Mouse (Mus musculus) kidney, postnatal 0 days (tissue): ENCODE measurements around the gene H2-Q4. TPM values are rescaled to one million over a fixed set of nuclear protein-coding genes. Genes with fewer than 3 reads are reported as not detected.
"Not testable (repeated sequence)": the region's sequence is repeated elsewhere in the genome, so short reads cannot be mapped to it uniquely, and the experiment has no call there.

Source experiments
- ATAC-seq: fragments of 200-750 bp; cut with Nextera tagmentation; replicated peaks from 2 replicates; pipeline ENCODE4 v1.8.0; 2017; ENCODE audit warnings: low read depth, moderate number of reproducible peaks, moderate TSS enrichment, moderate library complexity; ENCODE audit not compliant: low FRiP score
- DNase-seq: peaks from one replicate; pipeline ENCODE4 v3.0.0-alpha.2; 2016; ENCODE audit warnings: low spot score
- H3K27ac ChIP-seq: fragments of 300-500 bp; sonication (generic); 2 replicates; pipeline ENCODE4 v1.5.1; 2014; ENCODE audit warnings: mild to moderate bottlenecking
- H3K27me3 ChIP-seq: fragments of 300-500 bp; sonication (generic); 2 replicates; pipeline ENCODE4 v1.6.1; 2014; ENCODE audit warnings: low read length, mixed read lengths; ENCODE audit not compliant: insufficient read depth
- H3K36me3 ChIP-seq: fragments of 300-500 bp; sonication (generic); 2 replicates; pipeline ENCODE4 v1.6.1; 2014; ENCODE audit warnings: low read length, mixed read lengths; ENCODE audit not compliant: insufficient read depth
- H3K4me1 ChIP-seq: fragments of 300-500 bp; sonication (generic); replicated peaks from 2 replicates; pipeline ENCODE4 v1.6.1; 2014; ENCODE audit warnings: antibody characterized with exemption, low read length, mixed read lengths; ENCODE audit not compliant: insufficient read depth
- H3K4me2 ChIP-seq: fragments of 300-500 bp; sonication (generic); 2 replicates; pipeline ENCODE4 v1.6.1; 2014; ENCODE audit warnings: mild to moderate bottlenecking, low read length, moderate library complexity, mixed read lengths
- H3K4me3 ChIP-seq: fragments of 300-500 bp; sonication (generic); replicated peaks from 2 replicates; pipeline ENCODE4 v1.5.1; 2014; ENCODE audit warnings: low read depth, low read length
- H3K9ac ChIP-seq: fragments of 300-500 bp; sonication (generic); 2 replicates; pipeline ENCODE4 v1.6.1; 2014; ENCODE audit warnings: low read depth, low read length
- H3K9me3 ChIP-seq: fragments of 300-500 bp; sonication (generic); replicated peaks from 2 replicates; pipeline ENCODE4 v1.6.1; 2016; ENCODE audit warnings: low read length, inconsistent platforms, mixed read lengths
- CTCF ChIP-seq: IDR thresholded peaks from 2 replicates; pipeline ENCODE4 v1.5.1; 2016; ENCODE audit warnings: antibody characterized with exemption, low read depth, mild to moderate bottlenecking, moderate library complexity
- WGBS: fragments of 180-500 bp; shearing (Covaris S2); extraction: QIAGEN DNeasy Blood & Tissue Kit; methylation state at CpG from one replicate; pipeline ENCODE4 v1.1.7; 2014; 5-methylcytosine and 5-hydroxymethylcytosine counted together
- polyA plus RNA-seq: library from polyadenylated mRNA; unstranded; fragments of >200 nt; fragmentation: Nextera tagmentation; extraction: Ambion mirVana; gene quantifications from 2 replicates; pipeline ENCODE4 v1.2.1, GENCODE M21; 2015

The H2-Q4 gene
- polyA plus RNA-seq, 1 experiment from 2014 or later: 6.8 TPM

- no peaks in the 10 kb centered on the region for H3K9me3 ChIP-seq
- DNase-seq (no peak), ATAC-seq (no peak)
- no peak for TF ChIP-seq CTCF
- no peaks in the 10 kb centered on the region for H3K4me1 ChIP-seq
- H3K9ac ChIP-seq: no peak overlapping the region
- no peak overlapping the region for H3K27ac ChIP-seq
- H3K4me2 ChIP-seq: no peak overlapping the region
- 76% methylated on average over 2 of the region's 2 CpGs for WGBS
- H3K36me3 ChIP-seq: no peaks in the 10 kb centered on the region
- no peaks in the 10 kb centered on the region for H3K27me3 ChIP-seq
- H3K4me3 ChIP-seq: no peak overlapping the region
Measured at GRCm38 (mm10) chr17:35354071-35354470, 25.3 kb upstream of the H2-Q4 start.

- no peaks in the 10 kb centered on the region for H3K36me3 ChIP-seq
- no peaks in the 10 kb centered on the region for H3K27me3 ChIP-seq
- no peak for DNase-seq
- H3K9me3 ChIP-seq: no peaks in the 10 kb centered on the region
- H3K9ac ChIP-seq: no peak overlapping the region
- TF ChIP-seq CTCF: no peak
- H3K4me1 ChIP-seq: no peaks in the 10 kb centered on the region
- no peak overlapping the region for H3K27ac ChIP-seq
- no peak for ATAC-seq
- 49% methylated on average over 1 of the region's 1 CpGs for WGBS
- H3K4me2 ChIP-seq: no peak overlapping the region
- no peak overlapping the region for H3K4me3 ChIP-seq
Measured at GRCm38 (mm10) chr17:35357086-35357485, 22.3 kb upstream of the H2-Q4 start.

DNA sequence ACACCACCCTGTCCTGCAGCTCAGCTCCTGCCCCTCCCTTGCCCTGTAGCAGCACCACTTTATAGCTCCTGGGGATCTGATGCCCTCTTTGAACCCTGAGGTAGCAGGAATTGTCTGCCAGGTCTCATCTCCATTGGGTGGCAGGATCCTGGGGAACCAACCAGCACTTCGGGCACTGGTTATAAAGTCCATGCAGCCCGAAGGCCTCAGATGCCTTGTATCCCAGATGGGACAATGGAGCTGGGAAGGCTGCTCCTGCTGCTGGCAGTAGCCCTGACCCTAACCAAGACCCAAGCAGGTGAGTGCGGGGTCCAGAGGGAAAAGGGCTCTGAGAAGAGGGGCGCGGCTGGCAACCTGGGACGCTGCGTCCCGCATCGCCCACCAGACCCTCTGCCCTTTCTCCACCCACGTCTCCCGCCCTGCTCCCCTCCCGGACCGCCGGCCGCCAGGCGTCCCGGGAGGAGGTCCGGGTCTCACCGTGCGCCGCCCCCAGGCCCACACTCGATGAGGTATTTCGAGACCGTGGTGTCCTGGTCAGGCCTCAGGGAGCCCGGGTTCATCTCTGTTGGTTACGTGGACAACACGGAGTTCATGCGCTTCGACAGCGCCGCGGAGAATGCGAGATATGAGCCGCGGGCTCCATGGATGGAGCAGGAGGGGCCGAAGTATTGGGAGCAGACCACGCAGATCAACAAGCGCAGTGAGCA, 20.5 kb upstream of the H2-Q4 start:
- H3K9ac ChIP-seq: no peak overlapping the region
- H3K27ac ChIP-seq: no peak overlapping the region

GRCm38 (mm10) chr17:35359470-35359862, 20.0 kb upstream of the H2-Q4 start:
- Histone ChIP-seq H3K27ac (no peak overlapping the region), H3K9ac (no peak overlapping the region), H3K36me3 (no peaks in the 10 kb centered on the region), H3K27me3 (no peaks in the 10 kb centered on the region), H3K4me1 (no peaks in the 10 kb centered on the region), H3K9me3 (0 out of 2 replicates have a peak, but pooled peaks cover 3% of the 10 kb centered on the region), H3K4me2 (peak overlapping the region; percentile 61), H3K4me3 (peak overlapping the region; percentile 32)
- no peak for TF ChIP-seq CTCF
- WGBS: 22% methylated on average over 21 of the region's 21 CpGs
- DNase-seq (no peak), ATAC-seq (peak; percentile 49; the same call in 1 of the 2 replicates)

More for the DNA sequence above, 20.5 kb upstream of the H2-Q4 start:
- no peaks in the 10 kb centered on the region for H3K36me3 ChIP-seq
- H3K27me3 ChIP-seq: no peaks in the 10 kb centered on the region
- TF ChIP-seq CTCF: no peak
- 7% methylated on average over 38 of the region's 38 CpGs for WGBS
- peak overlapping the region; percentile 61 for H3K4me2 ChIP-seq
- DNase-seq: peak; percentile 27
- peak overlapping the region; percentile 32 for H3K4me3 ChIP-seq
- 0 out of 2 replicates have a peak, but pooled peaks cover 3% of the 10 kb centered on the region for H3K9me3 ChIP-seq
- ATAC-seq: 0 out of 2 replicates have a peak, but pooled peaks have one; percentile 13
- no peaks in the 10 kb centered on the region for H3K4me1 ChIP-seq

DNA sequence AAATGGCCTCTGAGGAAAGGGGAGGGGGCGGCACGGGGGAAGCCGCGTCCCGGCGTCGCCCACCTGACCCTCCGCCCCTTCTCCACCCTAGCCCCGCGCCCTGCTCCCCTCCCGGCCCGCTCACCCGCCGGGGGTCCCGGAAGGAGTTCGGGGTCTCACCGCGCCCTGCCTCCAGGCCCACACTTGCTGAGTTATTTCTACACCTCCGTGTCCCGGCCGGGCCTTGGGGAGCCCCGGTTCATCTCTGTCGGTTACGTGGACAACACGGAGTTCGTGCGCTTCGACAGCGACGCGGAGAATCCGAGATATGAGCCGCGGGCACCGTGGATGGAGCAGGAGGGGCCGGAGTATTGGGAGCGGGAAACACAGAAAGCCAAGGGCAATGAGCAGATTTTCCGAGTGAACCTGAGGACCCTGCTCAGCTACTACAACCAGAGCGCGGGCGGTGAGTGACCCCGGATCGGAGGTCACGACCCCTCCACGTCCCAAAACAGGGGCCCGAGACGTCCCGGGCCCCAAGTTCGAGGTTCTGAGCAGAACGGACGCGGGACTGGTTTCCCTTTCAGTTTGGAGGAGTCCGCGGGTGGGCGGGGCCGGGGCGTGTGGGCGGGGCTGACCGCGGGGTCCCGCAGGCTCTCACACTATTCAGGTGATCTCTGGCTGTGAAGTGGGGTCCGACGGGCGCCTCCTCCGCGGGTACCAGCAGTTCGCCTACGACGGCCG, 473 bp downstream of the H2-Q4 start:
- TF ChIP-seq CTCF: no peak
- Histone ChIP-seq H3K36me3 (no peaks in the 10 kb centered on the region), H3K9ac (peak overlapping the region; percentile 78), H3K9me3 (no peaks in the 10 kb centered on the region), H3K27me3 (no peaks in the 10 kb centered on the region), H3K4me1 (no peaks in the 10 kb centered on the region), H3K4me2 (peak overlapping the region; percentile 97), H3K4me3 (peak overlapping the region; percentile 79), H3K27ac (no peak overlapping the region)
- DNase-seq (peak; percentile 19), ATAC-seq (peak; percentile 61)
- WGBS: 1% methylated on average over 70 of the region's 70 CpGs

- ATAC-seq, H3K27me3 ChIP-seq, H3K9ac ChIP-seq, H3K9me3 ChIP-seq, DNase-seq, H3K36me3 ChIP-seq, H3K27ac ChIP-seq, H3K4me3 ChIP-seq, H3K4me2 ChIP-seq, H3K4me1 ChIP-seq: not testable (repeated sequence)
- peak; percentile 65 for TF ChIP-seq CTCF
- WGBS: 6% methylated on average over 7 of the region's 7 CpGs
Measured at GRCm38 (mm10) chr17:35389796-35390195, 10.4 kb downstream of the H2-Q4 start.

- not testable (repeated sequence) for H3K27me3 ChIP-seq, H3K4me3 ChIP-seq, H3K4me1 ChIP-seq, H3K27ac ChIP-seq, H3K36me3 ChIP-seq, ATAC-seq, H3K4me2 ChIP-seq, H3K9ac ChIP-seq, H3K9me3 ChIP-seq, DNase-seq
- WGBS: 62% methylated on average over 2 of the region's 2 CpGs
Measured at GRCm38 (mm10) chr17:35392671-35393070, 13.3 kb downstream of the H2-Q4 start.

GRCm38 (mm10) chr17:35393864-35394800, 14.7 kb downstream of the H2-Q4 start:
- H3K9me3 ChIP-seq, H3K9ac ChIP-seq, H3K27ac ChIP-seq, H3K36me3 ChIP-seq, H3K27me3 ChIP-seq, H3K4me1 ChIP-seq, DNase-seq: not testable (repeated sequence)
- peak; percentile 90 for ATAC-seq
- H3K4me3 ChIP-seq: 0 out of 2 replicates have a peak overlapping the region, but pooled peaks have one; percentile 14
- 2% methylated on average over 46 of the region's 75 CpGs for WGBS
- H3K4me2 ChIP-seq: peak overlapping the region; percentile 47
